Mouse (Mus musculus): ENCODE data around the gene Parva. TPM values are rescaled to one million over a fixed set of nuclear protein-coding genes. Genes with fewer than 3 reads are reported as not detected.

Parva gene
- total RNA-seq, 1 experiment, result 13.9 TPM

DNA sequence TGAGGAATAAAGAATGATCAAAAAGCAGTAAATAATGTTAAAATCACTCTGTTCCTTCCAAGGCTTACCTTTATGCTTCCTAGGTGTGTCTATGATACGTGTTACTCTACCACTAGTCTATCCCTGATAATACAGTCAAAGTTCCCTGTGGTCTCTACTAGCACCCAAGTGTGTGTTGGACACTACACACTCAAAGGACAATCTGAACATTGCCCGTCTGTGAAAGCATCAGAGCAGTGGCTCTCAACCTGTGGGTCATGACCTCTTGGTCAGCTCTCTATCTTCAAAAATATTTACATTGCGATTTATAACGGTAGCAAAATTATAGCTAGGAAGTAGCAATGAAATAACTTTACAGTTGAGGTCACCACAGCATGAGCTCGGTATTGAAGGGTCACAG lies 39.4 kb upstream of the Parva start:
- H3K36me3 ChIP-seq (ENCODE audit: control insufficient read depth, insufficient read depth, low read length, poor library complexity, severe bottlenecking), result no peaks in the 10 kb centered on the region
- no peak overlapping the region for H3K4me3 ChIP-seq (ENCODE audit: insufficient read depth in 1 of 2, low read depth in 1 of 2, low read length in 2 of 2, poor library complexity in 1 of 2, severe bottlenecking in 1 of 2)
- no peaks in the 10 kb centered on the region for H3K9me3 ChIP-seq (ENCODE audit: control insufficient read depth, insufficient read depth, low read depth, low read length)
- H3K27ac ChIP-seq (ENCODE audit: insufficient read depth, low read depth, low read length, poor library complexity, severe bottlenecking), result no peak overlapping the region
- TF ChIP-seq HCFC1 (IDR thresholded peaks at IDR 0.05; ENCODE audit: borderline replicate concordance, insufficient read depth, low read length) (no peak), ZNF384 (IDR thresholded peaks at IDR 0.05; ENCODE audit: low read depth, low read length) (no peak), MAFK (IDR thresholded peaks at IDR 0.05; ENCODE audit: insufficient read depth, low read depth, low read length) (no peak), ZC3H11A (IDR thresholded peaks at IDR 0.05; ENCODE audit: borderline replicate concordance, low read depth, low read length) (no peak), CHD2 (IDR thresholded peaks at IDR 0.05; ENCODE audit: low read depth, low read length) (no peak)
- no peak overlapping the region for H3K9ac ChIP-seq (ENCODE audit: insufficient read depth, low read depth, low read length, poor library complexity, severe bottlenecking)
- no peaks in the 10 kb centered on the region for H3K4me1 ChIP-seq (ENCODE audit: control insufficient read depth in 2 of 2, insufficient read depth in 2 of 2, low read length in 2 of 2, poor library complexity in 1 of 2)
- no peak for DNase-seq (ENCODE audit: low read depth, low spot score)
- in situ Hi-C loops (cut with MboI; ENCODE audit: low sequenced_read_pairs in 2 of 2, unreplicated experiment in 2 of 2), result no loop called here

DNA sequence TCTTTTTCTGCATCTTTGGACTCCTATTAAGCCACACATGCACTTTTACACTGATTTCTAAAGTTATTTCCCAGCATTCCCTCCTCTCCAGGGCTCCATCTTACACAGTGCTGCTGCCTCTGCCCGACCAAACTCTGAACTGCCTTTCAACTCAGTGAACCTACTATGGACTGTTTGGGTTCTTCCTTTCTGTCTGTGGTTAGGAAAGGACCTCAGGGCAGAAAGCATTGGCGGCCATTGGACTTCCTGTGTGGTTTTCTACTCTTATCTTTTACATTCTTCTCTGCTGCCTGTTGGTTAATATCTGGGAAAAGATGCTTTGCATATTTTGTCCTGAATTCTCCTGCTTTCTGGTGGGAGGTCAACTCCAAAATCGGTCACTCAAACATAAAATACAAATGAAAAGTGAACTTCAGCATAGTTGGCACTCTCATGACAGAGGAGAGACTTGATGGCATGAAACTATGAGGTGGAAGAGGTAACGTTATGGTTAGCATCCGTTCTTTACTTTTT lies 38.9 kb upstream of the Parva start:
- H3K36me3 ChIP-seq (ENCODE audit: control insufficient read depth, insufficient read depth, low read length, poor library complexity, severe bottlenecking), result no peaks in the 10 kb centered on the region
- TF ChIP-seq MAFK (IDR thresholded peaks at IDR 0.05; ENCODE audit: insufficient read depth, low read depth, low read length), result no peak
- no peak for TF ChIP-seq HCFC1 (IDR thresholded peaks at IDR 0.05; ENCODE audit: borderline replicate concordance, insufficient read depth, low read length)
- no peak for TF ChIP-seq CHD2 (IDR thresholded peaks at IDR 0.05; ENCODE audit: low read depth, low read length)
- no peak for TF ChIP-seq ZC3H11A (IDR thresholded peaks at IDR 0.05; ENCODE audit: borderline replicate concordance, low read depth, low read length)
- no peak for TF ChIP-seq ZNF384 (IDR thresholded peaks at IDR 0.05; ENCODE audit: low read depth, low read length)
- H3K4me1 ChIP-seq (ENCODE audit: control insufficient read depth in 2 of 2, insufficient read depth in 2 of 2, low read length in 2 of 2, poor library complexity in 1 of 2), result no peaks in the 10 kb centered on the region
- no peaks in the 10 kb centered on the region for H3K9me3 ChIP-seq (ENCODE audit: control insufficient read depth, insufficient read depth, low read depth, low read length)
- H3K27ac ChIP-seq (ENCODE audit: insufficient read depth, low read depth, low read length, poor library complexity, severe bottlenecking), result no peak overlapping the region
- in situ Hi-C loops (cut with MboI; ENCODE audit: low sequenced_read_pairs in 2 of 2, unreplicated experiment in 2 of 2), result no loop called here
- no peak overlapping the region for H3K4me3 ChIP-seq (ENCODE audit: insufficient read depth in 1 of 2, low read depth in 1 of 2, low read length in 2 of 2, poor library complexity in 1 of 2, severe bottlenecking in 1 of 2)
- DNase-seq (ENCODE audit: low read depth, low spot score), result no peak
- no peak overlapping the region for H3K9ac ChIP-seq (ENCODE audit: insufficient read depth, low read depth, low read length, poor library complexity, severe bottlenecking)

DNA sequence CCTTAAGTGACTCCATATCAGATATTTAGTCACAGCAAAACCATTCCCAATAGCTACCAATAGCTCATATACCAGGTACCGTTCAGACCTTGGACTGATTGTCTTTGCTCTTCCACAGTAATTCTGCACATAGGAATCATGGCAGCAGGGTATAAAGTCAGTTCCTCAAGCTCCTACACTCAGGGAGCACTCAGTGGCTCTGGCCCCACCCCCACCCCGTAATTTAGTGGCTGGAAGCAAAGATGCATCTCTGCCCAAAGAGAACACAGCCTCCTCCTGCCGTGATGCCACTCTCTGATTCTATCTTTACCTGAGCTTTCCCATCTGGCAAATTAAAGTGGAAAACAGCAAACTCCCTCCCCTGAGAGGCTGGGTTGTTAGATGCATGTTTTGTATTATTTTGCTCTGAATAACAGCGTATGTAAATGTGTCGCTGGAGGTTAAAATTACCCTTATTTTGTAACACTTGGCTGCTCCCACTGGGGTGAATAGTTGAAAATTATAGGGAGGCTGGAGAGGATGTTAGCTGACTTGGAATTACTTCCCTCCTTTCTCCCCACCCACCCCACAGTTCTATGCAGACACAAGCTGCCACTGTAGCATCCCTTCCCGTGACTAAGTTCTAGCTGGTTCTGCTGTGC lies 37.6 kb upstream of the Parva start:
- Histone ChIP-seq H3K4me3 (ENCODE audit: insufficient read depth in 1 of 2, low read depth in 1 of 2, low read length in 2 of 2, poor library complexity in 1 of 2, severe bottlenecking in 1 of 2) (no peak overlapping the region), H3K36me3 (ENCODE audit: control insufficient read depth, insufficient read depth, low read length, poor library complexity, severe bottlenecking) (no peaks in the 10 kb centered on the region), H3K9ac (ENCODE audit: insufficient read depth, low read depth, low read length, poor library complexity, severe bottlenecking) (no peak overlapping the region), H3K9me3 (ENCODE audit: control insufficient read depth, insufficient read depth, low read depth, low read length) (no peaks in the 10 kb centered on the region), H3K4me1 (ENCODE audit: control insufficient read depth in 2 of 2, insufficient read depth in 2 of 2, low read length in 2 of 2, poor library complexity in 1 of 2) (no peaks in the 10 kb centered on the region), H3K27ac (ENCODE audit: insufficient read depth, low read depth, low read length, poor library complexity, severe bottlenecking) (no peak overlapping the region)
- no peak for DNase-seq (ENCODE audit: low read depth, low spot score)
- no peak for TF ChIP-seq CHD2 (IDR thresholded peaks at IDR 0.05; ENCODE audit: low read depth, low read length)
- no peak for TF ChIP-seq ZNF384 (IDR thresholded peaks at IDR 0.05; ENCODE audit: low read depth, low read length)
- no peak for TF ChIP-seq HCFC1 (IDR thresholded peaks at IDR 0.05; ENCODE audit: borderline replicate concordance, insufficient read depth, low read length)
- TF ChIP-seq ZC3H11A (IDR thresholded peaks at IDR 0.05; ENCODE audit: borderline replicate concordance, low read depth, low read length), result no peak
- in situ Hi-C loops (cut with MboI; ENCODE audit: low sequenced_read_pairs in 2 of 2, unreplicated experiment in 2 of 2), result no loop called here

DNA sequence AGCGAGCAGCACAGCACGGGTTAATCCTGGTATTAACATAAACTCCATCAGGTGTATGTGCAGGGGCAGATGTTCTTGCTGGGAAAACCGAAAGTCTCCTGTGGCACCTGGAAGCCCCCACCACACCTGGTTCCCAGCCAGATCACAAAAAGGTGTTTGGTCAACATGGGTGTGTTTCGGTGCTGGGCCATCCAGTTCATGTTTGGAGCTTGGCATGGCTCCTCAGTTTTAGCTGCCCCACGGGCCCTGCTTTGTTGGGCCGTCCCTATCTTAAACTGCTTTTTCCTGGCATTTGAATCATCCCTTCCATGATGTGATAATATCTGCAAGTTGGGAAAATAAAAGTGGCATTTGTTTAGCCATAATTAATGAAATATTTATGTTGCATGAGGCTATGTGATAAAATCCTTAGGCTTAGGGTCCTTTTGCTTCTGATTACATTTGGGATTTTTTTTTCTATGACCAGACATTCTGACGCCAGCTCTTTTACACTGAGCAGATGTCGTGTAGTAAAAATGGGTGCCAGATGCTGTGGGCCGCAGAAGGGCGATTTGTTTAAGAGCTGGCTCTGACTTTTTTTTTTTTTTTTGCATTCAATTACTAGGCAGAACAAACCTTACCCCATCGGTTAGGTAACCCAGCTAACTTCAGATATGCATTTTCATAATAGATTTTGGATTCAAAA lies 36.9 kb upstream of the Parva start:
- Histone ChIP-seq H3K36me3 (ENCODE audit: control insufficient read depth, insufficient read depth, low read length, poor library complexity, severe bottlenecking) (no peaks in the 10 kb centered on the region), H3K27ac (ENCODE audit: insufficient read depth, low read depth, low read length, poor library complexity, severe bottlenecking) (no peak overlapping the region), H3K9me3 (ENCODE audit: control insufficient read depth, insufficient read depth, low read depth, low read length) (no peaks in the 10 kb centered on the region), H3K9ac (ENCODE audit: insufficient read depth, low read depth, low read length, poor library complexity, severe bottlenecking) (no peak overlapping the region), H3K4me3 (ENCODE audit: insufficient read depth in 1 of 2, low read depth in 1 of 2, low read length in 2 of 2, poor library complexity in 1 of 2, severe bottlenecking in 1 of 2) (no peak overlapping the region), H3K4me1 (ENCODE audit: control insufficient read depth in 2 of 2, insufficient read depth in 2 of 2, low read length in 2 of 2, poor library complexity in 1 of 2) (no peaks in the 10 kb centered on the region)
- no peak for DNase-seq (ENCODE audit: low read depth, low spot score)
- TF ChIP-seq MAFK (IDR thresholded peaks at IDR 0.05; ENCODE audit: insufficient read depth, low read depth, low read length) (no peak), ZNF384 (IDR thresholded peaks at IDR 0.05; ENCODE audit: low read depth, low read length) (no peak), CHD2 (IDR thresholded peaks at IDR 0.05; ENCODE audit: low read depth, low read length) (no peak), HCFC1 (IDR thresholded peaks at IDR 0.05; ENCODE audit: borderline replicate concordance, insufficient read depth, low read length) (no peak), ZC3H11A (IDR thresholded peaks at IDR 0.05; ENCODE audit: borderline replicate concordance, low read depth, low read length) (no peak)
- in situ Hi-C loops (cut with MboI; ENCODE audit: low sequenced_read_pairs in 2 of 2, unreplicated experiment in 2 of 2), result no loop called here

Measured in ES-E14 (cell line).